Mouse (Mus musculus) megakaryocyte, embryonic 14.5 days (primary cell): ENCODE measurements around the gene Rps6kb2.

Experiments used
- FLI1 ChIP-seq: IDR thresholded peaks from 2 replicates; pipeline ENCODE4 v1.6.1; 2012; ENCODE audit warnings: low read length, inconsistent platforms, mixed read lengths
- GATA1 ChIP-seq: IDR thresholded peaks from 3 replicates; pipeline ENCODE4 v1.6.1; 2012; ENCODE audit warnings: mixed read lengths, low read length, inconsistent platforms, borderline replicate concordance

GRCm38 (mm10) chr19:4137913-4138312 is 25.2 kb downstream of the Rps6kb2 start:
- no peak for TF ChIP-seq GATA1
- TF ChIP-seq FLI1: no peak
